Mouse (Mus musculus) inflammation-experienced regulatory T-cells, adult 6 months (primary cell): ENCODE data around the gene Shroom1. TPM values are rescaled to one million over a fixed set of nuclear protein-coding genes. Genes with fewer than 3 reads are reported as not detected.

Source experiments
- ATAC-seq: one replicate; pipeline ENCODE4 v1.8.0; 2017
- polyA plus RNA-seq, 3 experiments: library from polyadenylated mRNA; unstranded; fragments of 100-300 nt; shearing (Covaris generic); gene quantifications; one replicate each; pipeline ENCODE4 v1.2.1; 2017

Shroom1 gene
- polyA plus RNA-seq, 3 experiments from 2014 or later: 0.10 TPM; not detected in 2

DNA sequence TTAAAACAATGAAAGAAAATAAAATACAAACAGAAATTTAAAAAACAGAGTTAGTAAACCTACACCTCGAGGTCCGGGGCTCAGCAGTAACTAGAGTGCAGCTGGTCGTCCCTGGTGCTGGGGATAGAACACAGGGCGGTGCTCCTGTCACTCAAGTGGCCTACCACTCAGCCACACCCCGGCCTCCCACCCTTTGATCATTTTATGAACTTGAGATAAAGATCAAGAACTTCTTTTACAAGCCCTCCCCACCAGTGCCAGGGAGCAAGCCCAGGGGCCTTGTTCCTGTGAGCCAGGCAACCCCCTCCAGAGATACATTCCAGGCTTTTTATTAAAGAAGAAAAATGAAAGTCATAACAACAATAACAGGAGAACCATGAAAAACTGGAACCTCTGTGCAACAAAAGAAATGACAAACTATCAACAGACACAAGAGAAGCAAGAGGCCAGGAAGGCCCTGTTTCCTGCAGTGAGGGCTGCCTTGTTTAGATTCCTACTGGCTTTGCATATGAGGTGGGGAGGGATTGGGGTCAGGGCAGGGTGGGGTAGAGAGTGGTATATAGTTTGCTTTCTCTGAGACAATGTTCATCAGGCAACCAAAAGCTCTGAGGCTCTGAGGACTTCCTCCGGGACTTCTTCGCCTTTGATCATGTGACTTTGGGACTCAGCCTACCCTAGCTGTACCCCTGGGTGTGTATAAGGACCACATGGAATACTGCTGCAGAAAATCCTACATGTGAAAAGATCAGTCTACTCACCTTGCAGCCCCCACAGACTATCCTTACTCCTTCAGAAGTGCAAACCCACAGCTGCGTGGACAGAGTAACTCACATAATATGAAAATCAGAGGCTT lies 60.0 kb downstream of the Shroom1 start:
- ATAC-seq: no peak

Other genes starting within 250 kb of the Shroom1 start
- 10 to 100 TPM; 30.1 to 36.3 (median 35.3) TPM for gene Hspa4, start 156.7 kb upstream of the Shroom1 start, polyA plus RNA-seq
- 10 to 100 TPM; 29.3 to 29.9 (median 29.4) TPM for gene Zcchc10, start 132.5 kb upstream of the Shroom1 start, polyA plus RNA-seq
- 10 to 100 TPM; 11.3 to 18.2 (median 14.1) TPM for gene Aff4, start 106.4 kb upstream of the Shroom1 start, polyA plus RNA-seq
- gene Leap2, start 34.0 kb upstream of the Shroom1 start, polyA plus RNA-seq: under 1 TPM in 2 of 3 experiments, not detected in 1; 0.67 to 0.96 TPM
- 100 to 1,000 TPM; 384 to 446 (median 387) TPM for gene Uqcrq, start 26.4 kb upstream of the Shroom1 start, polyA plus RNA-seq
- gene Gdf9, start 26.2 kb upstream of the Shroom1 start, polyA plus RNA-seq: not detected
- not detected for gene Gm10447, start 95 bp upstream of the Shroom1 start, polyA plus RNA-seq
- not detected for gene Gm9837, start 13.3 kb downstream of the Shroom1 start, polyA plus RNA-seq
- gene Gm9945, start 23.0 kb downstream of the Shroom1 start, polyA plus RNA-seq: not detected
- not detected for gene Sowaha, start 23.1 kb downstream of the Shroom1 start, polyA plus RNA-seq
- gene Sept8, start 62.1 kb downstream of the Shroom1 start, polyA plus RNA-seq: 1 to 10 TPM; 1.1 to 1.2 (median 1.1) TPM
- 10 to 100 TPM in 2 of 3 experiments, 1 to 10 TPM in 1; 5.5 to 11.6 (median 11.6) TPM for gene Kif3a, start 110.2 kb downstream of the Shroom1 start, polyA plus RNA-seq
- 10 to 100 TPM in 2 of 3 experiments, 1 to 10 TPM in 1; 3.1 to 26.5 (median 14.7) TPM for gene Il4, start 161.5 kb downstream of the Shroom1 start, polyA plus RNA-seq
- gene Il13, start 177.5 kb downstream of the Shroom1 start, polyA plus RNA-seq: not detected